Mouse (Mus musculus) forebrain, embryonic 16.5 days (tissue): ENCODE data around the gene Appbp2. TPM values are rescaled to one million over a fixed set of nuclear protein-coding genes. Genes with fewer than 3 reads are reported as not detected.
"Not testable (repeated sequence)": the region's sequence is repeated elsewhere in the genome, so short reads cannot be mapped to it uniquely, and the experiment has no call there.

Experiments used
- ATAC-seq: fragments of 200-750 bp; cut with Nextera tagmentation; 2 replicates; pipeline ENCODE4 v1.8.0; 2017; ENCODE audit warnings: mild to moderate bottlenecking, moderate library complexity
- H3K27ac ChIP-seq: fragments of 300-500 bp; sonication (generic); 2 replicates; pipeline ENCODE4 v1.5.1; 2014; ENCODE audit warnings: low read length, control low read depth
- H3K27me3 ChIP-seq: fragments of 300-500 bp; sonication (generic); replicated peaks from 2 replicates; pipeline ENCODE4 v1.6.1; 2014; ENCODE audit warnings: low read length; ENCODE audit not compliant: control insufficient read depth, insufficient read depth
- H3K36me3 ChIP-seq: fragments of 300-500 bp; sonication (generic); 2 replicates; pipeline ENCODE4 v1.6.1; 2014; ENCODE audit not compliant: control insufficient read depth, insufficient read depth
- H3K4me1 ChIP-seq: fragments of 300-500 bp; sonication (generic); replicated peaks from 2 replicates; pipeline ENCODE4 v1.6.1; 2014; ENCODE audit warnings: low read length; ENCODE audit not compliant: control insufficient read depth, insufficient read depth
- H3K4me2 ChIP-seq: fragments of 300-500 bp; sonication (generic); 2 replicates; pipeline ENCODE4 v1.6.1; 2014; ENCODE audit warnings: mild to moderate bottlenecking, low read length, control low read depth
- H3K4me3 ChIP-seq: fragments of 300-500 bp; sonication (generic); replicated peaks from 2 replicates; pipeline ENCODE4 v1.5.1; 2014; ENCODE audit warnings: mild to moderate bottlenecking, low read length, control low read depth
- H3K9ac ChIP-seq: fragments of 300-500 bp; sonication (generic); replicated peaks from 2 replicates; pipeline ENCODE4 v1.6.1; 2014; ENCODE audit warnings: low read depth, low read length, control low read depth
- H3K9me3 ChIP-seq: fragments of 300-500 bp; sonication (generic); 2 replicates; pipeline ENCODE4 v1.6.1; 2016; ENCODE audit warnings: low read length; ENCODE audit not compliant: control insufficient read depth
- WGBS: fragments of 180-500 bp; shearing (Covaris S2); extraction: QIAGEN DNeasy Blood & Tissue Kit; methylation state at CpG from one replicate; pipeline ENCODE4 v1.1.7; 2014; 5-methylcytosine and 5-hydroxymethylcytosine counted together
- polyA plus RNA-seq: library from polyadenylated mRNA; unstranded; fragments of >200 nt; fragmentation: Nextera tagmentation; extraction: Ambion mirVana; gene quantifications from 2 replicates; pipeline ENCODE4 v1.2.1, GENCODE M21; 2015

The Appbp2 gene
- polyA plus RNA-seq, 1 experiment from 2014 or later: 49.1 TPM

DNA sequence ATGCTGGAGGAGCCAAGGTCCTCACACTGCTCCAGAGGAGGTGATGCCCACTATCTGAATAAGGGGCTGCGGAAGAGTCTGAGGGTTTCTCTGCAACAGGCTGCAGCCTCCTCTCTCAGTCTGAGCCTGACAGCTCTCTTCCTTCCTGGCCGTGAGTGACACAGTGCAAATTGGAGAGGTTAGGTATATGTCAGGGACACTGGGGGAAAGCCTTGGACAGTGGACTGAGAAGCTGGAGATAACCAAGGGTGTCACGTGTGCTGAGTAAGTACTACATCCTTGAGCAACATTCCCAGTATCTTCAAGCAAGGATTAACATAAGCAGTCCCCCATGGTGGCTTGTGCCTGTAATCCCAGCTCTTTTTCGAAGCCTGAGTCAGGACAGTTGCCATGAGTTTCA is 56.5 kb downstream of the Appbp2 start:
- Histone ChIP-seq H3K4me1 (peaks cover 8% of the 10 kb centered on the region), H3K9ac (no peak overlapping the region), H3K27ac (no peak overlapping the region), H3K9me3 (no peaks in the 10 kb centered on the region), H3K27me3 (no peaks in the 10 kb centered on the region), H3K4me3 (no peak overlapping the region), H3K4me2 (no peak overlapping the region), H3K36me3 (no peaks in the 10 kb centered on the region)
- WGBS: 87% methylated on average over 4 of the region's 4 CpGs
- ATAC-seq: no peak

DNA sequence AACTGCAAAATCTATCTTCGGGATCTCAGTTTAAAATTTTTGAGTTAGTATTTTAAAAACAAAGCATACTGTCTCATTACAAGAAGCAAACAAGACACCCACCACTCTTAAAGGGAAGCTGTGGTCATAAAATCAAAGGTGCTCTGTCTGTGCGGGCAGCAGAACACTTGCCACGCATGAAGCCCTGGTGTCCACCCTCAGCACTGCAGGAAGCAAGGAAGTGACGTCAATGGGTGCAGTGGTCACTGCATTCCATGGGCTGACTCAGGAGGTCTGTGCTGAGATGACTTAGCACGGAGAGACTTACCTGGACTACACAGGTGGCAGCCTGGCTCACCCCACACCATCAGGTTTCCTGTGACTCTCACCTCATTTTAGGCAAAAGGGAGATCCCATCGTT is 57.2 kb downstream of the Appbp2 start:
- no peak overlapping the region for H3K4me2 ChIP-seq

DNA sequence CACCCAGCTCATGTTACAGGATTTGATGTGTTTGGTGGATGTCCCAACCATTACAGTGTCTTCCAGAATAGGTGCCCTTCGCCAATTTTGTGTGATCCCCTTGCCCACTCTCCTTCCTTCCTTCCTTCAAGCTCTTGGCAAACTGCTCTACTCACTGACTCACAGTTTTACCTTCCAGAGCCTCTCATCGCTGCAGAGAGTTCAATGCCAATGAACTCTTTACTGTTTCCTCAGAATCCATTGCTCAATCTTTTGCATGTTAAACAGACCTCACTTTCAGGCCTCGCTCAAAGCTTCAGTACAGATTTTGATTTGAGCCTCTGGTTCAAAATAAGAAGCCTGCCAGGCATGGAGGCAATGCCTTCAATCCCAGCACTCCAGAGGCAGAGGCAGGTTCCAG is 59.0 kb downstream of the Appbp2 start:
- Histone ChIP-seq H3K36me3 (no peaks in the 10 kb centered on the region), H3K4me1 (no peaks in the 10 kb centered on the region), H3K27ac (no peak overlapping the region), H3K4me2 (no peak overlapping the region), H3K9me3 (no peaks in the 10 kb centered on the region), H3K9ac (no peak overlapping the region), H3K4me3 (no peak overlapping the region), H3K27me3 (no peaks in the 10 kb centered on the region)
- no peak for ATAC-seq
- 77% methylated on average over 3 of the region's 3 CpGs for WGBS

More for the DNA sequence above, 57.2 kb downstream of the Appbp2 start:
- 86% methylated on average over 6 of the region's 6 CpGs for WGBS
- H3K27me3 ChIP-seq: no peaks in the 10 kb centered on the region
- H3K9me3 ChIP-seq: no peaks in the 10 kb centered on the region
- no peaks in the 10 kb centered on the region for H3K36me3 ChIP-seq
- no peak overlapping the region for H3K27ac ChIP-seq
- no peak overlapping the region for H3K4me3 ChIP-seq
- H3K4me1 ChIP-seq: peaks cover 4% of the 10 kb centered on the region
- no peak for ATAC-seq
- H3K9ac ChIP-seq: no peak overlapping the region

DNA sequence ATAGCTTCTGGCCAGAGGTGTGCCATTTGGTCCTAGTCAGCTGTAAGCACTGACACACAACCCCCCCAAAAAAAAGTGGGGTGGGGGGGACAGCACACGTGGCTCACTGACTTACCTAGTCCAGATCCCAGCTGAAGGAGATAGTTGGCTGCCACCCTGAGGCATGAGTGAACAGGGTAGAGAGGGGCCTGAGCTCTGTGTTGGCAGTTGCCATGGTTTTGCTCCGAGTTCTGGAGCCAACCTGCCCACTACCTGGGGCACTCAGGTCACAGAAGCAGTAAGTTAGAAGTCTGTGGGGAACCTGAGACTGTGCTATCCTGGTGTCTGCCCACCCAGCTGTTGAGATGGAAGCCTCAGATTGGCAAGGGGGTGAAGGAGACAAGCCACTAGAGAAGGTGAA is 64.1 kb downstream of the Appbp2 start:
- ATAC-seq: no peak
- 40% methylated on average over 2 of the region's 2 CpGs for WGBS
- H3K4me2 ChIP-seq: no peak overlapping the region

GRCm38 (mm10) chr11:85170058-85170740 is 64.7 kb downstream of the Appbp2 start, which contains the start of gene 1700125H20Rik:
TSS of gene 1700125H20Rik (plus strand) at chr11:85170404.
- H3K9me3 ChIP-seq: no peaks in the 10 kb centered on the region
- no peak within 1 kb of the TSS for H3K27ac ChIP-seq
- peaks cover 10% of the 10 kb centered on the region for H3K4me1 ChIP-seq
- peak within 1 kb of the TSS; percentile 71 for H3K4me2 ChIP-seq
- no peaks in the 10 kb centered on the region for H3K36me3 ChIP-seq
- peak within 1 kb of the TSS; percentile 38 for H3K4me3 ChIP-seq
- no peaks in the 10 kb centered on the region for H3K27me3 ChIP-seq
- ATAC-seq: peak; percentile 90
- 11% methylated on average over 21 of the region's 21 CpGs for WGBS
- H3K9ac ChIP-seq: peak within 1 kb of the TSS; percentile 62

More for the DNA sequence above, 64.1 kb downstream of the Appbp2 start:
- Histone ChIP-seq H3K27ac (no peak overlapping the region), H3K27me3 (no peaks in the 10 kb centered on the region), H3K9me3 (no peaks in the 10 kb centered on the region), H3K9ac (no peak overlapping the region), H3K36me3 (no peaks in the 10 kb centered on the region), H3K4me3 (no peak overlapping the region), H3K4me1 (peaks cover 10% of the 10 kb centered on the region)

DNA sequence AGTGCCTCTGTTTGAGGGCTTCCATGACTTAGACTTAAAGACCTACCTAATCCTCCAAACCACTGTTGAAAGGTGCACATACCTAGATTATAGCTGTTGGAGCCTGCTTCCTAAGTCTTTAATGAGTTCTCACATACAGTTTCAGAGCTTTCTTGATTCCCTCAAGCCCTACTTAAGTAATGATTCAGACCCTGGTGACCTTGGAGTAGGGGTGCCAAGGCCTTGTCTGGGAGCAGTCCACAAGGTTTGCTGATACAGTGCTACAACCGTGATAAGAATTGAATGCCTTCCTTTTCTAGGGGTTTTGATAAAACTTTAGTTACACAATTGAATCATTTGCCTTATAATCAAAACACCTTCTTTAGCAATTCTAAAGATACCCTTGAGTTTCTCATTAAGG is 67.4 kb downstream of the Appbp2 start:
- no peaks in the 10 kb centered on the region for H3K27me3 ChIP-seq
- no peak overlapping the region for H3K9ac ChIP-seq
- no peaks in the 10 kb centered on the region for H3K36me3 ChIP-seq
- H3K9me3 ChIP-seq: no peaks in the 10 kb centered on the region
- no peak overlapping the region for H3K4me2 ChIP-seq
- ATAC-seq: no peak
- H3K27ac ChIP-seq: no peak overlapping the region
- H3K4me3 ChIP-seq: no peak overlapping the region
- 73% methylated on average over 1 of the region's 1 CpGs for WGBS
- H3K4me1 ChIP-seq: peaks cover 10% of the 10 kb centered on the region

GRCm38 (mm10) chr11:85164371-85164770 is 70.6 kb downstream of the Appbp2 start:
- Histone ChIP-seq H3K4me3 (no peak overlapping the region), H3K4me2 (no peak overlapping the region), H3K27me3 (no peaks in the 10 kb centered on the region), H3K4me1 (no peaks in the 10 kb centered on the region), H3K27ac (no peak overlapping the region), H3K9ac (no peak overlapping the region), H3K9me3 (no peaks in the 10 kb centered on the region), H3K36me3 (no peaks in the 10 kb centered on the region)
- ATAC-seq: no peak

DNA sequence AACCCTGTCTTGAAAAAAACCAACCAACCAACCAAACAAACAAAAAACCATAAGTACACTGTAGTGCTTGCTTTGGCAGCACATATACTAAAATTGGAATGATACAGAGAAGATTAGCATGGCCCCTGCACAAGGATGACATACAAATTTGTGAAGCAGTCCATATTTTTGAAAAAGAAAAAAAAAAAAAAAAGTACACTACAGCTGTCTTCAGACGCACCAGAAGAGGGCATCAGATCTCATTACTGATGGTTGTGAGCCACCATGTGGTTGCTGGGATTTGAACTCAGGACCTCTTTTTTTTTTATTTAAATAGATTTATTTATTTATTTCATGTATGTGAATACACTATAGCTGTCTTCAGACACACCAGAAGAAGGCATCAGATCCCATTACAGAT is 71.9 kb downstream of the Appbp2 start:
- not testable (repeated sequence) for H3K4me3 ChIP-seq, H3K36me3 ChIP-seq, H3K9me3 ChIP-seq, H3K4me1 ChIP-seq, H3K4me2 ChIP-seq, H3K27ac ChIP-seq, H3K9ac ChIP-seq, H3K27me3 ChIP-seq, ATAC-seq
- WGBS: 95% methylated on average over 1 of the region's 1 CpGs

DNA sequence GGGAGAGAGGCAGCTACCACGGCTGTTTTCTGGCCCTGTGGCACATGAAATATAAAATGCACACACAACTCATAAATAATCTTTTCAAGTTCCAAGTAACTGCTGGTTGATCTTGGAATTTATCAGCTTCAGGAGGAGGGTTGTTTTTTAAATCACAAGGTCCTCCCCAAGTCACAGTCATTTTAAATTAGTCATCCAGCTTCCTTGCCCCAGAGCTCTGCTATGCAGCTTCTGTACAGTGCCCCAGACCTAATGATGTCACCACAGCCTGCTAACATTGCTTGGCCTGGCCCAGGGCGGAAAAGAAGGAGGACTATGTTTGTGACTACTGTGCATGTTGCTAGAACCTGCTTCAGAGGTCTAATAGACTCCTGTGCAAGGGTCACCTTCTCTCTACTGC is 77.6 kb downstream of the Appbp2 start:
- Histone ChIP-seq H3K36me3 (no peaks in the 10 kb centered on the region), H3K4me1 (no peaks in the 10 kb centered on the region), H3K27me3 (no peaks in the 10 kb centered on the region), H3K27ac (no peak overlapping the region), H3K9me3 (no peaks in the 10 kb centered on the region), H3K9ac (no peak overlapping the region), H3K4me3 (no peak overlapping the region), H3K4me2 (no peak overlapping the region)
- no peak for ATAC-seq
- WGBS: 80% methylated on average over 2 of the region's 2 CpGs
